Mouse (Mus musculus) forebrain, embryonic 14.5 days (tissue): ENCODE measurements around the gene Sept9. TPM values are rescaled to one million over a fixed set of nuclear protein-coding genes. Genes with fewer than 3 reads are reported as not detected.
"Not testable (repeated sequence)": the region's sequence is repeated elsewhere in the genome, so short reads cannot be mapped to it uniquely, and the experiment has no call there.

Experiments
- ATAC-seq: fragments of 200-750 bp; cut with Nextera tagmentation; 2 replicates; pipeline ENCODE4 v1.8.0; 2017; ENCODE audit warnings: mild to moderate bottlenecking, moderate library complexity
- DNase-seq: peaks from one replicate; pipeline ENCODE4 v3.0.0-alpha.2; 2015; ENCODE audit warnings: low spot score
- H3K27ac ChIP-seq: fragments of 300-500 bp; sonication (generic); 2 replicates; pipeline ENCODE4 v1.5.1; 2014; ENCODE audit warnings: low read depth, mild to moderate bottlenecking, control low read depth, low read length, moderate library complexity
- H3K27me3 ChIP-seq: fragments of 300-500 bp; sonication (generic); replicated peaks from 2 replicates; pipeline ENCODE4 v1.6.1; 2014; ENCODE audit warnings: low read length, control low read depth, mixed read lengths; ENCODE audit not compliant: control insufficient read depth, insufficient read depth
- H3K36me3 ChIP-seq: fragments of 300-500 bp; sonication (generic); 2 replicates; pipeline ENCODE4 v1.6.1; 2014; ENCODE audit warnings: low read length, control low read depth; ENCODE audit not compliant: control insufficient read depth, insufficient read depth
- H3K4me1 ChIP-seq: fragments of 300-500 bp; sonication (generic); 2 replicates; pipeline ENCODE4 v1.6.1; 2014; ENCODE audit warnings: antibody characterized with exemption, low read length, control low read depth; ENCODE audit not compliant: control insufficient read depth, insufficient read depth
- H3K4me2 ChIP-seq: fragments of 300-500 bp; sonication (generic); 2 replicates; pipeline ENCODE4 v1.6.1; 2014; ENCODE audit warnings: mild to moderate bottlenecking, control low read depth, low read length
- H3K4me3 ChIP-seq: fragments of 300-500 bp; sonication (generic); 2 replicates; pipeline ENCODE4 v1.5.1; 2014; ENCODE audit warnings: low read depth, low read length, control low read depth
- H3K9ac ChIP-seq: fragments of 300-500 bp; sonication (generic); 2 replicates; pipeline ENCODE4 v1.6.1; 2014; ENCODE audit warnings: mild to moderate bottlenecking, low read length, control low read depth, moderate library complexity
- H3K9me3 ChIP-seq: fragments of 300-500 bp; sonication (generic); replicated peaks from 2 replicates; pipeline ENCODE4 v1.6.1; 2016; ENCODE audit warnings: low read length, control low read depth, mixed read lengths; ENCODE audit not compliant: control insufficient read depth
- WGBS: fragments of 180-500 bp; shearing (Covaris S2); extraction: QIAGEN DNeasy Blood & Tissue Kit; methylation state at CpG from one replicate; pipeline ENCODE4 v1.1.7; 2014; 5-methylcytosine and 5-hydroxymethylcytosine counted together
- polyA plus RNA-seq: library from polyadenylated mRNA; unstranded; fragments of >200 nt; fragmentation: Nextera tagmentation; extraction: Ambion mirVana; gene quantifications from 2 replicates; pipeline ENCODE4 v1.2.1, GENCODE M21; 2014

Sept9 gene
- polyA plus RNA-seq, 1 experiment from 2014 or later, result 113 TPM

GRCm38 (mm10) chr11:117335146-117335545 lies 135.7 kb downstream of the Sept9 start:
- H3K9ac ChIP-seq, result no peak overlapping the region
- H3K9me3 ChIP-seq, result no peaks in the 10 kb centered on the region
- peaks cover 57% of the 10 kb centered on the region for H3K4me1 ChIP-seq
- whole genome bisulfite sequencing, result 93% methylated on average over 2 of the region's 2 CpGs
- H3K27me3 ChIP-seq, result no peaks in the 10 kb centered on the region
- no peak overlapping the region for H3K4me2 ChIP-seq
- no peak overlapping the region for H3K4me3 ChIP-seq
- 0 out of 2 replicates have a peak, but pooled peaks cover 3% of the 10 kb centered on the region for H3K36me3 ChIP-seq
- no peak for DNase-seq
- ATAC-seq, result no peak
- no peak overlapping the region for H3K27ac ChIP-seq

- H3K4me1 ChIP-seq, result peaks cover 59% of the 10 kb centered on the region
- 93% methylated on average over 7 of the region's 7 CpGs for WGBS
- DNase-seq (no peak), ATAC-seq (no peak)
- H3K36me3 ChIP-seq, result 0 out of 2 replicates have a peak, but pooled peaks cover 3% of the 10 kb centered on the region
- no peaks in the 10 kb centered on the region for H3K27me3 ChIP-seq
- no peak overlapping the region for H3K9ac ChIP-seq
- H3K27ac ChIP-seq, result no peak overlapping the region
- no peak overlapping the region for H3K4me2 ChIP-seq
- H3K4me3 ChIP-seq, result no peak overlapping the region
- H3K9me3 ChIP-seq, result no peaks in the 10 kb centered on the region
Measured at GRCm38 (mm10) chr11:117336081-117336788, 136.8 kb downstream of the Sept9 start.

GRCm38 (mm10) chr11:117337749-117338148 lies 138.3 kb downstream of the Sept9 start:
- H3K36me3 ChIP-seq, result 0 out of 2 replicates have a peak, but pooled peaks cover 3% of the 10 kb centered on the region
- no peak overlapping the region for H3K4me3 ChIP-seq
- no peaks in the 10 kb centered on the region for H3K9me3 ChIP-seq
- ATAC-seq (no peak), DNase-seq (no peak)
- no peak overlapping the region for H3K27ac ChIP-seq
- H3K4me1 ChIP-seq, result peaks cover 63% of the 10 kb centered on the region
- H3K4me2 ChIP-seq, result no peak overlapping the region
- no peaks in the 10 kb centered on the region for H3K27me3 ChIP-seq
- 87% methylated on average over 9 of the region's 9 CpGs for WGBS
- H3K9ac ChIP-seq, result no peak overlapping the region

GRCm38 (mm10) chr11:117338503-117338902 lies 139.0 kb downstream of the Sept9 start:
- H3K27ac ChIP-seq, result peak overlapping the region; percentile 27; the same call in 1 of the 2 replicates
- DNase-seq (no peak), ATAC-seq (no peak)
- H3K27me3 ChIP-seq, result no peaks in the 10 kb centered on the region
- 60% methylated on average over 8 of the region's 8 CpGs for WGBS
- no peaks in the 10 kb centered on the region for H3K9me3 ChIP-seq
- 0 out of 2 replicates have a peak, but pooled peaks cover 3% of the 10 kb centered on the region for H3K36me3 ChIP-seq
- no peak overlapping the region for H3K4me3 ChIP-seq
- H3K4me1 ChIP-seq, result peaks cover 64% of the 10 kb centered on the region
- no peak overlapping the region for H3K4me2 ChIP-seq
- no peak overlapping the region for H3K9ac ChIP-seq

GRCm38 (mm10) chr11:117339050-117339449 lies 139.6 kb downstream of the Sept9 start:
- H3K27me3 ChIP-seq, result no peaks in the 10 kb centered on the region
- no peaks in the 10 kb centered on the region for H3K9me3 ChIP-seq
- peak overlapping the region; percentile 27; the same call in 1 of the 2 replicates for H3K27ac ChIP-seq
- H3K36me3 ChIP-seq, result 0 out of 2 replicates have a peak, but pooled peaks cover 3% of the 10 kb centered on the region
- no peak overlapping the region for H3K4me2 ChIP-seq
- H3K9ac ChIP-seq, result no peak overlapping the region
- DNase-seq, result no peak
- no peak overlapping the region for H3K4me3 ChIP-seq
- WGBS, result 93% methylated on average over 3 of the region's 3 CpGs
- peaks cover 65% of the 10 kb centered on the region for H3K4me1 ChIP-seq
- ATAC-seq, result no peak

GRCm38 (mm10) chr11:117341218-117341617 lies 141.8 kb downstream of the Sept9 start:
- Histone ChIP-seq H3K27me3 (no peaks in the 10 kb centered on the region), H3K9me3 (no peaks in the 10 kb centered on the region), H3K4me3 (no peak overlapping the region), H3K27ac (peak overlapping the region; percentile 89), H3K9ac (peak overlapping the region; percentile 43), H3K4me2 (peak overlapping the region; percentile 16; the same call in 1 of the 2 replicates), H3K4me1 (peaks cover 72% of the 10 kb centered on the region), H3K36me3 (no peaks in the 10 kb centered on the region)
- ATAC-seq (peak; percentile 54), DNase-seq (peak; percentile 87)
- 4% methylated on average over 7 of the region's 7 CpGs for WGBS

GRCm38 (mm10) chr11:117342076-117342475 lies 142.6 kb downstream of the Sept9 start:
- H3K4me1 ChIP-seq, result peaks cover 78% of the 10 kb centered on the region
- WGBS, result 91% methylated on average over 7 of the region's 7 CpGs
- peak overlapping the region; percentile 89; the same call in 1 of the 2 replicates for H3K27ac ChIP-seq
- H3K4me2 ChIP-seq, result no peak overlapping the region
- H3K9ac ChIP-seq, result no peak overlapping the region
- no peak for DNase-seq
- no peaks in the 10 kb centered on the region for H3K9me3 ChIP-seq
- no peaks in the 10 kb centered on the region for H3K36me3 ChIP-seq
- no peak overlapping the region for H3K4me3 ChIP-seq
- ATAC-seq, result no peak
- no peaks in the 10 kb centered on the region for H3K27me3 ChIP-seq

GRCm38 (mm10) chr11:117342490-117342889 lies 143.0 kb downstream of the Sept9 start:
- H3K36me3 ChIP-seq, H3K4me2 ChIP-seq, H3K27ac ChIP-seq, H3K27me3 ChIP-seq, ATAC-seq, H3K4me3 ChIP-seq, H3K9me3 ChIP-seq, H3K9ac ChIP-seq, DNase-seq: not testable (repeated sequence)
- H3K4me1 ChIP-seq, result peaks cover 82% of the 10 kb centered on the region
- WGBS, result 92% methylated on average over 4 of the region's 6 CpGs

GRCm38 (mm10) chr11:117343800-117344199 lies 144.3 kb downstream of the Sept9 start:
- H3K9me3 ChIP-seq, result no peaks in the 10 kb centered on the region
- H3K4me2 ChIP-seq, result no peak overlapping the region
- WGBS, result 87% methylated on average over 5 of the region's 5 CpGs
- ATAC-seq (no peak), DNase-seq (no peak)
- H3K4me3 ChIP-seq, result no peak overlapping the region
- H3K36me3 ChIP-seq, result no peaks in the 10 kb centered on the region
- H3K9ac ChIP-seq, result no peak overlapping the region
- H3K4me1 ChIP-seq, result peaks cover 83% of the 10 kb centered on the region
- peak overlapping the region; percentile 92; the same call in 1 of the 2 replicates for H3K27ac ChIP-seq
- H3K27me3 ChIP-seq, result no peaks in the 10 kb centered on the region
